Mouse (Mus musculus) lung, postnatal 25 days (tissue): ENCODE measurements at regions not wholly inside any gene's neighbourhood (a gene's known extent, or its start where the extent isn't known, plus 50 kb on each side); places are given as distances from the start of the nearest gene placed in this dataset.
A peak's percentile ranks its signal among the peaks of the same experiment; 100 is the strongest.

Experiments used
- DNase-seq: peaks from one replicate; pipeline ENCODE4 v3.0.0; 2022; ENCODE audit warnings: low spot score

DNA sequence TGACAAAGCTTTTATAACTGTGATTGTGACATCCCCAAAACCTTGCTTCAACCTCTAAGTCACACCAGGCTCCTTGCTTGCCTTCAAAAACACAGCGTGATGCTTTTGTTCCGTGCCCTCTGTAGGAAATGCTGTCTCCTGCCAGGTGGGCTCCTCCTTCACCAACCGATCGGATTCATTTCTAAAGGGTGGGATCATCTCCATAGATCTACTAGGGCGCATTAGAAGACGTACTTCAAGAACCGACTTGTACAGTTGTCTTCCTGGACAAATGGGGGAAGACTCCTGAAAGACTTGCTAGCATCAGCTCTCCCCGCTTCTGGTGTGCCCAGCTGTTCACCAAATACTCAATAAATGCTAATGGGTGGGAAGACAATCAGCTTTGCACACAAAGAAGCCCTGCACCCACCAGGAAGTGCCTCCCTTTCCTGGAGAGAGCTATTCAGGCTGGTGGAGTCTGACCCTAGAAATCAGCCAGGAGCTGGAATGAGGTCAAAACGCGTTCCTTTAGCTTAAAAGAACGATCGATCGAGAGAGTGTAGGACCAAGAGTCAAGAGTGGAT lies 53.0 kb downstream of the Hoxa1 start:
- no peak for DNase-seq

DNA sequence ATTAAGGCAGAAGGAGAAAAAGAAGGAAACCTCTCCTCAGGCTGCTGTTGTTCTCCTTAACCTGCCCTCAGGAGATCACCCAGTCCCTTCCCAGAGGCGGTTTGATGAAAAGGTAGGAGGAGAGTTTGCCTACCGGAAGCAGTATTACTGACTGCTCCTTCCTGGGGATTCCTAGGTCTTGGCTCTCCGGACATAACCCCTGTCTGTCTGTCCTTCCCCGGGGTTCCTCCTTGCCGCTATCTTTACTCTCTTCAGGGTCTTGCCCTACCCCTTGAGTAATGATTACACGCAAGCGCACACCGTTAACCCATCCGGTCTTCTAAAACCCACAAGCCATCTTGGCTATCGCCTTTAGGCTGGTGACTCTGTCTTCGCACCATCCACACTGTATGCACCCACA lies 54.0 kb downstream of the Hoxa1 start:
- no peak for DNase-seq

DNA sequence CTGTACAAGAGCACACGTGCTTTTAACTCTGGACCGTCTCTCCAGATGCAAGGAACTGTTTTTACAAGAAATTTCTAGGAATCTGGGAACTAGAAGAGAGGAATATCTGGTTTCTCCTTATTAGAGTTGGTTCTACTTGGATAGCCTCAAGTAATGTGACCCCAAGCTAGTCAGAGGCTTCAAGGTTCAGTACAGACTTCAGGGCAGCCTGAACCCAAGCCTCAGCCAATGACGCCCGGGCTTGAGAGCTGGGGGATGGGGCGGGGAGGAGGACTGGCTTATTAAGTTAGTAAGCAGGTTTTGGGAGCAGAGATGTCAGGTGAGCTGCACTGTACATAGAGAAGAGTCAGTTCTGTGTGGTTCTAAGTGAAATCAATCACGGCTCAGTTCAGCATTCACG lies 54.5 kb downstream of the Hoxa1 start:
- DNase-seq = no peak

DNA sequence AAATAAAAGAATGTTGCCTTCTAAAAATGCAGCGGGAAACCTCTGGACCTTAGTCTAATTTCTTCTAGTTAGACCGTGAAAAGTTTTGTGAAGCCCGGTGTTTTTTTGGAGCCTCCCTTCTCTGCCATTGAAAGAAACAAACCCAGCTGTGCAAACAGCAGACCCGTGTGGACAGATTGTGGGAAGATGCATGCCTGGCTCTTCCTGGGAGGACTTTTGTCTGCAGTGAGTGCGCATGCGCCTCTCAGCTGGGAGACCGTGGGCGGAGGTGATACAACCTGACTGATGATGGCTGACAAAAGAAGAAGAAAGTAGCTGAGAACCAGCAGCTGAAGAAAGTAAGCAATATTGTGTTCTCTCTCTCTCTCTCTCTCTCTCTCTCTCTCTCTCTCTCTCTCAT lies 55.4 kb downstream of the Hoxa1 start:
- DNase-seq = peak; percentile 5

DNA sequence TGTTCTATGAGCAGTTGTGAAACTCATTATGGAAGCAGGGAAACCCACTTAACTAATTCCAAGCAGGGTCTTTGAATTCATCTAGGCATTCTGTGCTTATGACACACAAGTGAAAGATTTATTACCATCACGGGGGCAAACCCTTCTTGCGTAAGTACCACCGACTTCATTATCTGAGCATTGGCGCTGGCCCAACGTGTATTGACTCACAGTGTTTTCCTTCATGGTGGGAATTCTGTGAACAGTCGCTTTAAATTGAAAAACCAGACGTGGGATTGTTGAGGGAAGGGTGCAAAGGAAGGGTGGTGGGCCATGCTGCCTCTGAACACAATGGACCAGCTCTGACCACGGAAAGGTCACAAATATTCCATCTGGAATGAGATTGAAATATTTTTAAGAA lies 55.9 kb downstream of the Hoxa1 start:
- DNase-seq = peak; percentile 8

DNA sequence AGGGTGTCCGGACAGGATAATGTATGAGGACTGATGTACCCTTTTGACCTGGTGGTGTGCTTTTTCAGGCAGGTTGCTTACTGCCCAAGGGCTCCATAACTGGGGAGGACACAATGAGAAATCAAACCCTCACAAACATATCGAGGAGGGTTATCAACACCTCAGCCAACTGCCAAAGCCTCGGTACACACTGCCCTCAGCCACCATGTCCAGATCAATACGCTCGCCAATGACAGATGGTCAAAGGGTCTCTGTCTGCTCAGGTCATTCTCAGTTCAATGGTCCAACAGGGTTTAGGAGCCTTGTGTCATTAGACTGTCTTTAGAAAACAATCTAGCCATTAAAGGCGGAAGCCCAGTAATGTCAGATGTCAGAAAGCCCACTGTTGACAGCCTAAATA lies 56.9 kb downstream of the Hoxa1 start:
- no peak for DNase-seq

DNA sequence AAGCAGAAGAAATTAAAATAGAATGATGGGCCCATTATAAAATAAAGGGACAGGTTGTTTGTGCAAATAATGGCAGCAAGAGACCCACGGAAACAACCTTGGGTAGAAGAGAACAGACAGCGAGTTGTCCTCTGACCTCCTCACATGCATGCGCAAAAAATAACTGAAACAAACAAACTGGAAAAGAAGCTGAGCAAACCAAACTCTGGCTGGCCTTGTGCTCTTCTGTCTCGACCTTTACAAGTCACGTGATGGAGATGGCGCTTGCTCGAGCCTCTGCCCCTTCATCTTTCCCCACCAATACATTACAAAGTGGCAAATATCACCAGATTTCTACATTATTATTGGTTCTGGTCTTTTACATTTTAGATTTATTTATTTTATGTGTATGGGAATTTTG lies 59.3 kb downstream of the Hoxa1 start:
- DNase-seq = no peak

DNA sequence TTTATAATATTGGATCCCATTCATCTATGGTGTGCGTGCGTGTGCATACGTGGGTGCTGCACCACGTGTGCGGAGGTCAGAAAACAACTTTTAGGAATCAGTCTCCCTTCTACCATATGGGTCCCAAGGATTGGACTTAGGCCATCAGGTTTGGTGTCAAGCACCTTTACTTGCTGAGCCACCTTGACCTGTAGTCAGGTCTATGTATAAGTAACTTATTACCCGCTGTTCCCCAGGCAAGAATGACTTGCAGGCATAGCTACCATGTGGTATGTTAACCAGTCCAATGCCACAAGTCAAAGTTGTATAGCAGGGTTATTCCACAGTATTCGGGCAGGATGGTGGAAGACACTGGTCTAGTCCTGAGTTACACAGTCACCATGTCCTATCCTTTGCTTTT lies 62.5 kb downstream of the Hoxa1 start:
- DNase-seq = no peak

DNA sequence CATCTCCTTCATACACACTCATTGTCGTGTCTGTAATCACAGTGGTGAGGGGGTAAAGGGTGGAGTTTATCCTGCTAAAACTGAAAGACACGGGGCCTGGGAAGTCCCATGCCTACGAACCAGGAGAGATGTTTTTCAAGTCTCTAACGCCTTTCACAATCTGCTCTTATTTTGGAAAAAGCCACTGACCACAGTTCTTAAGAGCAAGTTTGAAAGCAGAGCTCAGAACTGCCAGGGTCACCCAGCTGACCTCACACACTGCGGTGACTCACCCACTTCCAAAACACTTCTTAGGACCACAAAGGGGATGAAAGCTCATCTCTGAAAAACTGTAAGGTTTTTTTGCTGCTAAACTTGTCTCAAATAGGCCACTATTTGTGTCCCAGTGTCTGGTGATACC lies 66.7 kb downstream of the Hoxa1 start:
- no peak for DNase-seq

DNA sequence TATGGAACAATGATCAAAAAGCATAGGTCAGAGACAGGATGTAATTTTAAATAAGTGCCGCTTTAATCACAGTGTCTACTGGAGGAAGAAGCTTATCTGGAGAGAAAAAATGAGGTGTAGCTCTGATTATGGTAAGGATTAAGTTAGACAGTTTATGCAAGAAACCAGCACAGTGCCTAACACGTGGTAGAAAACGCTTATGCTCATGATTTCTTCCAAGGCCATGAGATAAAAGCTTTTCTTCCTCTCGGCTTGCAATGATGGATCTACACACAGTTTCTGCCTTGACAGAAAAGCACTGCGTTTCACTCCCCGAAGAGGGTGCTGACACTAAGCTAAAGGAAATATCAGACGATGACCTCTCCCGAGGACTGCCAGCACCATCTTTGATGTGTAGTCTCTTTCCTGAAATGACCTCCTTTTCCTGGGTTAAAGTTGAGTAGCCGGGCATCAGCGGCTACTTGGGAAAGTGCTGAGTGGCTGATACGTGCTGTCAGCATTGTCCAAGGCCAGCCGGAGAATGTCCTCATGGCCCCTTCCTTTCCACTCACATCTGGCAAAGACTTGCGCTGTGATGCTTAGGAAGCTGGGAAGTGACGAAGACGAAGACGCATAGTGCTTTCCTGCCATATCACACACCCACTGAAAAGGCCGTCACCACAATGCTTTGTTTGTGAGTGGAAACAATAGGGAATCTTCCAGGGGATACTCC lies 72.0 kb downstream of the Hoxa1 start:
- DNase-seq = peak; percentile 45

DNA sequence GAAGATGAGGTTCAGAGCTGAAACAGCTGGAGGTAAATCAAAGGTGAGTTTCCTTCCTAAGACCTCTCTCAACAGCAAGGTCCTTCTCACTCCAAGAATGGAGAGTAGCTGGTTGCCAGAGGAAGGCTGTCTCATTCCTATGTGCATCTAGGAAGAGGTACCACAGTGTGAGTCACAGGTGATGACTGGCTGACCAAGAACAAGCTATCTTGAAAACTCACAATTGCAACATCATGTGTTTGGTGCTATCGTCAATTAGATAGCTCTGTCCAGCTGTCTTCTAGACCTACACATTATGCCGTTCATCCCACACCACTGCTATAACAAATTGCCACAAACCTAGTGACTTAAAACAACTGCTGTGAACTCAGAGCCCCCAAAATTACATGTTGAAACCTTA lies 72.3 kb upstream of the Skap2 start:
- DNase-seq = no peak

DNA sequence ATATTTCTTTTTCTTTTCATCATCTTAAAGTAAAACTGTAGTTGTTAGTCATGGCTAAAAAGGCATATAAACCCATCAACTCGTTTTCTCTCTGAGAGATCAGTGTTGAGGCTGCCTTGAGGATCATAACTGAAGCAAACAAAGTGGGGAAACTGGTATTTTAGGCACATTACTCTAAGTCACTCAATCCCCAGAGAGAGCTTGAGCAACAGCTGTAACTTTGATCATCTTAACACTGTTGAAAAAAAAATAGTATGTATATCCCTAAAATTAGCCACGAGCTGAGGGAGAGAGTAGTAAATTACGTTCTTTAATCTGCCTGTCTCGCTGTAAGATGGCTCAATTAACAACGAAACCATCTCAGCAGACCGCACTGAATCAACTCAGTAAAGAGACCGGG lies 67.2 kb upstream of the Skap2 start:
- DNase-seq = no peak

DNA sequence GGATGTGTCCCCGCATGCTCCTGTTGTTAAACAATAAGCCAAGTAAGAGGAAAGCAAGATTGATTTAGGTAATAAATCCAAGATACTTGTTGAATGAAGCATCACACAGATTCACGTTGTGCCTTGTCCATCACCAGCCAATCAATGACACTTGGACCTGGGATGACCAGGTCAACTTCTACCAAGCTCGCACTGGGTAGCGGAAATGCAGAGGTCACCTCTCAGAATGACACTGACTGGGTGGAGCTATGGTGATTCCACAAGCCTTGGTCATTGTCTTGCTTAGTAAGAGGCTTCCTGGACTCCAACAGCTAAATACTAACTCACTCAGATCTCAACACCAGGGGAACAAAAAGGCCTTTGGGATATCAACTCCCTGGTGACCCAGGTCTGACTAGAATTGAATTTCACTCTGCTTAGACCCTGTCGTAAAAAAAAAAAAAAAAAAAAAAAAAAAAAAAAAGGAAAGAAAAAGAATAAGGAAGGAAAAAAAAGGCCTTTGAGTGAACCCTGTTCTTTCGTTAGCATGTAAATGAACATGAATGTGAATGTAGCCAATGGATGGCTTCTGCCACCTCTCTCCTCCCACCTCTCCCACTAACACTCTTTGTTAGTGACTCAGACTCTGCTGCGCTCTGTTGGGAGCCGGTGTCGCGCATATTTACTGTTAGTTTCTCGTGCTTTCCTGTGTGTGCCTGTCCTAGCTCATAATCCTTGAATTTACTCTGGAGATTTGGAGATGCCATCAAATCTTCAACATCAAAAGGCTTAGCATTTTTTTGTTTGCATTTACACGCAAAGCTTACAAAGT lies 66.4 kb upstream of the Skap2 start:
- no peak for DNase-seq

DNA sequence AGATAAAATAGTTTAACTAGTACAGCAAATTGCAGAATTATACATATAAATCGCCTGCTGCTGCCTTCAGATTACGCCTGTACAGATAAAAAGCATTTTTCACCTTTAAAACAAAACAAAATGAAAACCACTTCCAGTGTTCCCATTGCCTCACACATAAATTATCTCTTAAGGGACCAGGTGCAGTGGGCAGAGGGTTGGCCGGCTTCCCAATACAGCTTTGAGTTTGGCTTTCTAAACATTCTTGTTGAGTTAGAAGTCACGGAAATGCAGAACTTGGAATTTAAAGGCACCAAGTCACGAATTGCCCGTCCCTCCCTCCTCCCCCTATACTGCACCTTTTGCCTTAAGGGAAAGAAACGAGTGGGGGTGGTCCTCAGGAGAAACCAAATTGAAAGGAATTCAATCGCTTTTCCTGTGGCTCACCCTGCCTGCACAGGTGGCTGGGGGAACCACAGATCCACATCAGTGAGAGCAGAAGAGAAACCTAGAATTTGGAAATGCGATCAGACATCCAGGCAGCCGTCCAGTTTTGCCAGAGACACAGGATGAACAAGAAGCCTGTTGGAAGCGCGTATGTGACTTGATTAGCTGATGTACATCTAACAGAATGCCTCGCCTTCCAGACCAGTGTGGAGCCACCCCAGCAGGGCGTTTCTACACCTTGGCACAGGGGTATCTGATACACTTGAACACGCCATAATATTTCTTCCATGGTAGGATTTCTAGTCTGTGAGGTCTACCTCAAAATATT lies 64.0 kb upstream of the Skap2 start:
- DNase-seq = no peak

DNA sequence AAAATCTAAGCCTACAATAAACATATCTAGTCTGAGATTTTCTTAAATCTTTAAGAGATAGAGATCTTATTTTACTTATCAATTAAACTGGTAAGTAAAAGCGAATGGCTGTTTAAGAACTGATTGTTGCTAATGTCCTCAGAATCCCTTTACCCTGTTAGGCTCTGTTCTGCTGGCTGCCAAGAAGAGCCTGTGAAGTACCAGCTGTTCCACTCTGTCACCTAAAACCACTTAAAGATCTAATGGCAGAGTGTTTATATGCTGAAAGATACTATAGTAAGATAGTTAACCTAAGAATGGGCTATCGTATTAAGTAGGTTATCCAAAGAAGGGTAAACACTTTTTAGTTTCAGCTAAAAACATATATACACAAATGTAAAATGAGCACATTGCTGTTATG lies 62.6 kb upstream of the Skap2 start:
- DNase-seq = no peak

DNA sequence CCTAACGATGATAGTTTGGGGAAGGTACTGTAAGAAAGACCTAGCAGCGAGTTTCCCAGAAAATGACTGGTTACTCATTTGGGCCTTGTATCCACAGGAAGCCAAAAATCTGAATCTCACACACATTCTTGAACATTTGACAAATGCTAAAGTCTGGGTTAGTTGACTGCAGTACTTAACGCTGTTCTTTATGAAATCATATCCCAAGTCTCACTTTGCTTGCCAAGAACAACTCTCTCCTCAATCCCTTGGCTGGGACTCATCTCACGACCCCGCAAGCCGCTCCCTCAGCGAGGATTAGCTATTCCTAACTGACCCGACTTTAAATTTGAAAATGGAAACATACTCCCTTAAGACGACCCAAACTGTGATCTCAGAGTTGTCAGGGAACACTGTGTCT lies 54.8 kb upstream of the Skap2 start:
- DNase-seq = no peak

DNA sequence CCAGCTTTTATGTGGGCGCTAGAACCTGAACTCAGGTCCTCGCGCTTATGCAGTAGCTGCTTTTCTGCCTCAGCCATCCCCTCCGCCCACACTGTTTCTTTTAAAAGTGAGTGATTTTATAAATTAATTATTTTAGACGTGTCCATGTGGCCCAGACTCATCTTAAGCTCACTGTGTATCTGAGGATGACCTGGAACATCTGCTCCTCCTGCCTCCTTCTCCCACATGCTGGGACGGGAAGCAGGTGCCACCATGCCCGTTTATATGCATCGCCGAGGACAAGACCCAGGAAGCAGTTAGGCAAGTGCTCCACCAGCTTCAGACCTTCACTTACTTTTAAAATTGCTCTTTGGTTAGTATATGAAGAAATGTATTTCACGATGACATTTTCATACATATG lies 53.3 kb upstream of the Skap2 start:
- DNase-seq = no peak

DNA sequence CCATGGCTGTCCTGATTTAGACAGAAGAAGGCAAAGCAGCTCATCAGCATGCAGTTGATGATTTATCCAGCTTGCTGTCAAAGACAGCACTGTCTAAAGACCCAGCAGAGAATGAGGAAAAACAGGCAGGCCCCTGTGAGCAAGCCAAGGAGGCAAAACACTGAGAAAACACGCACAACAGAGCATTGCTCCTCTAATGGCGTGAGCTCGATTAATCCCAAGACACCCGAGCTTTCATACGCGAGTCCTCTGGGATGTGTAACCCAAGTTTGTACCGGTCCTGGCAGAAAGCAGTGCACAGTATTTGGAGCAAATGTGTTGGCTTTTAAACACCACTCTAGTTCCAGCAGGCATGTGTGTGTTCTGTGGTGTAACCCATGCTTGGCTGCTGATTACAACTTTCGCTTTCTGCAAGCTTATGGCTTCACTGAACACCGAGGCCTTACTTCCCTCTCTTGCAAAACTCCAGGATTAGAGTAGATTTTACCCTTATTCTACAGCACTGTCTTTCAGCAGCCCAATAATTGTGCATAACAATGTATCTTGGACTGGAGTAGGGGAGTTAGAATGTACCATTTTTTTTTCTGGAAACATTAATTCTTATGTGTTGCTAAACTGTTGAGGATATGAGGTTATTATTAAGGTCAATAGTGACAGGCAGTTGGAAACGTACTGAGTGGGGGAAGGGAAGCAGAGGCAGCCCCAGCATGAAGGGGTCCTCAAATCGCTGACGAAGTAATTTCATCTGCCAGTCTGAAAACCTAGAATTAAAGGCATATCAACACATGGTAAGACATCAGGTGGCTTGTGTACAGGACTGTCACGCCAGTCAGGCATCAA lies 52.0 kb upstream of the Skap2 start:
- peak; percentile 48 for DNase-seq
